Mouse (Mus musculus) E14TG2a.4 (cell line): Measurements from ENCODE around the gene Olfr69.
"Not testable (repeated sequence)": the region's sequence is repeated elsewhere in the genome, so short reads cannot be mapped to it uniquely, and the experiment has no call there.

Source experiments
- H3K27me3 ChIP-seq: 2 replicates; pipeline ENCODE4 v1.6.1; 2014; ENCODE audit warnings: low read length, control low read depth; ENCODE audit not compliant: insufficient read depth
- H3K36me3 ChIP-seq: 2 replicates; pipeline ENCODE4 v1.6.1; 2014; ENCODE audit warnings: low read length, control low read depth; ENCODE audit not compliant: insufficient read depth
- H3K4me1 ChIP-seq: replicated peaks from 2 replicates; pipeline ENCODE4 v1.6.1; 2014; ENCODE audit warnings: low read depth, low read length, control low read depth
- H3K4me3 ChIP-seq: replicated peaks from 2 replicates; pipeline ENCODE4 v1.5.1; 2014; ENCODE audit warnings: mild to moderate bottlenecking, low read length
- H3K9me3 ChIP-seq: 2 replicates; pipeline ENCODE4 v1.6.1; 2014; ENCODE audit warnings: low read length, control low read depth
- CTCF ChIP-seq: conservative IDR thresholded peaks from 2 replicates; pipeline ENCODE4 v1.5.1; 2014; ENCODE audit warnings: low read length
- NANOG ChIP-seq: IDR thresholded peaks from 2 replicates; pipeline ENCODE4 v1.6.1; 2014; ENCODE audit warnings: borderline replicate concordance, low read length, mixed read lengths
- POU5F1 ChIP-seq: IDR thresholded peaks from 2 replicates; pipeline ENCODE4 v1.6.1; 2014; ENCODE audit warnings: low read length, borderline replicate concordance

Olfr69 gene

GRCm38 (mm10) chr7:103771494-103771893 lies at the start of gene Olfr69:
Gene Olfr69 (minus strand): TSS chr7:103771594.
- Histone ChIP-seq H3K9me3 (no peaks in the 10 kb centered on the region), H3K4me1 (no peaks in the 10 kb centered on the region), H3K27me3 (no peaks in the 10 kb centered on the region), H3K36me3 (no peaks in the 10 kb centered on the region), H3K4me3 (no peak within 1 kb of the TSS)
- no peak for TF ChIP-seq CTCF
- no peak for TF ChIP-seq POU5F1
- no peak for TF ChIP-seq NANOG

GRCm38 (mm10) chr7:103815085-103815484 lies 43.7 kb upstream of the Olfr69 start:
- H3K36me3 ChIP-seq, H3K4me3 ChIP-seq, H3K27me3 ChIP-seq, H3K9me3 ChIP-seq, H3K4me1 ChIP-seq: not testable (repeated sequence)

DNA sequence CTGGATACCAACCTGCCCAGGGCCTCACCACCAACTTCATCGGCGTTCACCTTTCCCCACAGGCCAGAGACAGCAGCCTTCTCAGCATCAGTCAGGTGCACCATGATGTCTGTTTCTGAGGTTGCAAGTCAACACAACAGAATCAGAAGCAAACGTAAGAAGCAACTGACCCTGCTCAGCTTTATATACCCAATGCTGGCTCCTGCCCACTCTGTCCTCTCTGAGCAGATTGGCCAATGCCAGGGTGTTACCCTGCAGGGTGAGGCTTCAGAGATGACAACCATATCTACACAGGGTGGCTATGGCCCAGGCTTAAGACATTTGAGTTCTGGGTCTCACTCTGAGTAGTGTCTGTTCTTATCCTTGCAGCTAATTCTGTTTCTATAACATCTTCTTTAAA lies 42.4 kb upstream of the Olfr69 start, which contains the start of gene Hbb-bt:
Hbb-bt (minus strand) TSS at position 231 of the 400 bp plus-strand sequence.
- no peak within 1 kb of the TSS for H3K4me3 ChIP-seq
- TF ChIP-seq POU5F1 (no peak), NANOG (no peak), CTCF (no peak)
- no peaks in the 10 kb centered on the region for H3K36me3 ChIP-seq
- H3K9me3 ChIP-seq: no peaks in the 10 kb centered on the region
- H3K4me1 ChIP-seq: no peaks in the 10 kb centered on the region
- no peaks in the 10 kb centered on the region for H3K27me3 ChIP-seq

GRCm38 (mm10) chr7:103813152-103813551 lies 41.8 kb upstream of the Olfr69 start:
- not testable (repeated sequence) for H3K4me3 ChIP-seq, H3K9me3 ChIP-seq, H3K4me1 ChIP-seq, H3K36me3 ChIP-seq, H3K27me3 ChIP-seq

- Histone ChIP-seq H3K36me3 (no peaks in the 10 kb centered on the region), H3K4me1 (no peaks in the 10 kb centered on the region), H3K27me3 (no peaks in the 10 kb centered on the region), H3K9me3 (no peaks in the 10 kb centered on the region), H3K4me3 (no peak overlapping the region)
- TF ChIP-seq CTCF: no peak
- TF ChIP-seq POU5F1: no peak
- no peak for TF ChIP-seq NANOG
Measured at GRCm38 (mm10) chr7:103812174-103812573, 40.8 kb upstream of the Olfr69 start.

GRCm38 (mm10) chr7:103811223-103811845 lies 39.9 kb upstream of the Olfr69 start:
- TF ChIP-seq CTCF: no peak
- no peak for TF ChIP-seq POU5F1
- TF ChIP-seq NANOG: no peak
- no peaks in the 10 kb centered on the region for H3K36me3 ChIP-seq

GRCm38 (mm10) chr7:103810746-103811145 lies 39.4 kb upstream of the Olfr69 start:
- Histone ChIP-seq H3K4me1 (no peaks in the 10 kb centered on the region), H3K4me3 (no peak overlapping the region), H3K27me3 (no peaks in the 10 kb centered on the region), H3K9me3 (no peaks in the 10 kb centered on the region), H3K36me3 (no peaks in the 10 kb centered on the region)
- TF ChIP-seq NANOG: no peak
- TF ChIP-seq CTCF: no peak
- no peak for TF ChIP-seq POU5F1

More at GRCm38 (mm10) chr7:103811223-103811845, 39.9 kb upstream of the Olfr69 start:
- H3K9me3 ChIP-seq: no peaks in the 10 kb centered on the region
- no peak overlapping the region for H3K4me3 ChIP-seq
- H3K4me1 ChIP-seq: no peaks in the 10 kb centered on the region
- no peaks in the 10 kb centered on the region for H3K27me3 ChIP-seq

DNA sequence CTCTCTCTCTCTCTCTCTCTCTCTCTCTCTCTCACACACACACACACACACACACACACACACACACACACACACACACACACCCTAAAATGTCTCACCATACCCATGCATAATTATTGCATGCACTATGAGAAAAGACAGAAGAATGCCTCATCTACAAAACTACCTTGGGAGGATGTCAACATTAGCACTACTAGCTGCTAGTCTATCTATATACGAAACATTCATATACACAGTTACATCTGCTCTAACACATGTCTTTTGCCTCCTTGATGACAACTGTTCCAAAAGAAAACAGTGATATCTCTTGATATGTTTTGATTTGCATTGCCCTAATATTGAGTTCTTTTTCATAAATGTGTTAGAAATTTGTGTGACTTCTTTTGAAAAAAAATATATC lies 38.9 kb upstream of the Olfr69 start:
- Histone ChIP-seq H3K9me3 (no peaks in the 10 kb centered on the region), H3K4me3 (no peak overlapping the region), H3K27me3 (no peaks in the 10 kb centered on the region), H3K36me3 (no peaks in the 10 kb centered on the region), H3K4me1 (no peaks in the 10 kb centered on the region)
- TF ChIP-seq POU5F1 (no peak), NANOG (no peak), CTCF (no peak)

DNA sequence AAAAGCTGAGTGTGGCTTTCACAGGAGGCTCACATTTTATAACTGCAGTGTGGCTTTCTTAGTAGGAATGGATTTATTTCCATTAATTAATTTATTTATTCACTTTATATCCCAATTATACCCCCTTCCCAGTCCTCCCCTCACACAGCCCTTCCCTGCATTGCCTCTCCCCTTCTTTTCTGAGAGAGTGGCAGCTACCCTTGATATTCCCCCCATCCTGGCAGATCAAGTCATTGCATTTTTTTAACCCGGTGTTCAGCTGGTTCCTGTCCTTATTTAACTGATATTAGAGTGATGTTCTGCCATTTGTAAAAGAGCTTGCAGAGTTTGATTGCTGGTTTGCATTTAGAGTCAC lies 38.4 kb upstream of the Olfr69 start:
- H3K36me3 ChIP-seq: no peaks in the 10 kb centered on the region
- no peaks in the 10 kb centered on the region for H3K9me3 ChIP-seq
- TF ChIP-seq CTCF (no peak), NANOG (no peak), POU5F1 (no peak)
- no peaks in the 10 kb centered on the region for H3K27me3 ChIP-seq
- H3K4me3 ChIP-seq: no peak overlapping the region
- H3K4me1 ChIP-seq: no peaks in the 10 kb centered on the region
